Mouse (Mus musculus) urinary bladder, postnatal 4 days (tissue): ENCODE data around the gene Glipr1.
A peak's percentile ranks its signal among the peaks of the same experiment; 100 is the strongest.
"Not testable (repeated sequence)": the region's sequence is repeated elsewhere in the genome, so short reads cannot be mapped to it uniquely, and the experiment has no call there.

ENCODE experiments used
- DNase-seq, 2 experiments: peaks; one replicate each; pipeline ENCODE4 v3.0.0; 2021 to 2022; ENCODE audit warnings: low spot score in 2 of 2

Gene Glipr1

DNA sequence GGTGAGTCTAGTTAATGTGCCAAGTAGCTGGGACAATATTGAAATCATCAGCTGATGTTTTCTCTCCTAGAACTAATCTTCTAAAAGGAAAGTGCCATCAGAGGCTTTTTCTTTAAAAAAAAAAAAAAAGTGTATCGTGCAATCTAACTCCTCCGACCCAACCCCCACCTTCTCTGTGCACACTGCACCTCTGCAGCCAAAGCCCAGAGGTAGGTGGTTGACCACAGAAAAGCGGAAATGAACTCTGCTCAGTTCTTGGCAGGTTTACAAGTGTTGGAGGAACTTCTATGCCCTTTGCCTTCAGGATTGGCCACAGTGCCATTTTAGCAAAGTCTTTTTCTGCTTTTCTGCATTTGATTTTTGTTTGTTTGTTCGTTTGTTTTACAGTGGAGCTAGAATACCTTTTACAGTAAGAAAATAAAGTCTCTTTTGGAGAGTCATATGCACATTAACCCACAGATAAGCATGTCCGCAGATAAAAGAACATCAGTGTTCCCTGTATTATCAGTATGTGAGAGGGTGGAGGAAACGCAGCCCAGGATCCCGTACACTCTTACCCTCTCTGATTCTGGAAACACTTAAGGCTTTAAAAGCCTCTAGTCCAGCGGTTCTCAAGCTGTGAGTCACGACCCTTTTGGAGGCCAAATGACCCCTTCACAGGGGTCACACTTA, at the start of gene Glipr1:
Gene Glipr1, minus strand, starts transcription at position 88 of the 672 bp plus-strand sequence.
- no peak for DNase-seq

DNA sequence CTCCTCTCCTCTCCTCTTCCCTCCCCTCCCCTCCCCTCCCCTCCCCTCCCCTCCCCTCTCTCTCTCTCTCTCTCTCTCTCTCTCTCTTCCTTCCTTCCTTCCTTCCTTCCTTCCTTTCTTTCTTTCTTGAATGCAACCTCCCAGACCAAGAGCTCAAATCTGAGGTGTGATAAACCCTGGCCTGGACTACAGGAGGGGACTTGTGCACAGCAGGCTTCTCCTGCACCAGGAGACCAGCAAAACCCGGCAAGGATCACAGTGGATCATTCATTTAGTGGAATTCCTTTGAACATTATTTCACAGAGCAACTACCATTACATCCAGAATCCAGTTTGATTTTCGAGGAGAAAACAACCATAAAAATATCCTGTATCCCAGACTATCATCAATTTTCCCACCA, 49.5 kb upstream of the Glipr1 start:
- DNase-seq, result not testable (repeated sequence)

GRCm38 (mm10) chr10:112051220-112051619, 48.8 kb upstream of the Glipr1 start:
- no peak for DNase-seq

DNA sequence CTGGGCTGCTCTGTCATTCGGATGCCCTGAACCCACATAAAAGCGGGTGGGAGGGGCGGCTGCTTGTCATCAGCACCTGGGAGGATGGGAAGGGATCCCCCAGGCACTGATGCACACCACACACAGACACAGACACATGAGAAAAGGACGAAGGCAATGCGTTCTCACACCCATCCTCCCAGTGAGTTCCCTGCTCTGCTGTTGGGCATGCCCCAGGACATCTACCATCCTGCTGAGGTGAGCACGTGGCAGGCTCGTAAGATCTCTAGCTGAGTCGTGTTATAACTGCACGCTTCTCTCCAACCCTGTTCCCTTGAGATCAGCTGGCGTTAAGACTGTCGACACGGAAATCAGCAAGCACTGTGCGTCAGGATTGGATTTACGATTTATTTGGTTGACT, 41.9 kb upstream of the Glipr1 start:
- DNase-seq, result not testable (repeated sequence)

- DNase-seq, result not testable (repeated sequence)
Observed at GRCm38 (mm10) chr10:112043523-112043922, 41.1 kb upstream of the Glipr1 start.

DNA sequence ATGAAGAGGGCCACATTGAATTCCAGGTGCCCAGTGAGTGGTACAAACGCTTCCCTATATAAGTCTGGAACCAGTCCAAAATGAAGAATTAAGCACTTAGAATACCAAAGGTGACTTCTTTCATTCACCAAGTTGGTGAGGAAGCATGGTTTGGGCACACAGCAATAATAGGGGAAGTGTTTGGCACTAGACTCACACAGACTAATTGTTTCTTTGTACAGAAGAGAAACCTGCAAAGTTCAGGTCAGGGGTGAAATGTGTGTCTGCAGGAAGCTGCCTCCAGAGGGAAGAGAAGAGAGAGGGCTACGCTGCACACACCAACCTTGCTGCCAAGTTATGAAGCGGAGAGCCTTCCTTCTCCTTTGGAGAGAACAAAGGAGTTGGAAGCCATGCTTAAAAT, 26.3 kb upstream of the Glipr1 start:
- not testable (repeated sequence) for DNase-seq

DNA sequence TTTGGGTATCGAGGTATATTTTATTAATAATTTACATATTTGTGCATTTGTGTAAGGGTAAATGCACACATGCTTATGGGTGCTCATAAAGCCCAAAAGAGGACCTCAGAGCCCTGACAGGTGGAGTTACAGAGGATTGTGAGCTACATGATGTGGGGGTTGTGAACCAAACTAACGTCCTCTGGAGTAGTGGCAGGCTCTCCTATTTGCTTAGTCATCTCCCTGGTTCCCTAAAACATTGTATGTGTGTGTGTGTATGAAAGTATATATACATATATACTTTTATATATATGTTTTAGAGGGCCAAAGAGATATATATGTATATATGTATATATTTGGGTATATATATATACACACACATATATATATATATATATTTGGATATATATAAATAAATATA, 21.2 kb upstream of the Glipr1 start:
- DNase-seq, result no peak

GRCm38 (mm10) chr10:112009511-112009910, 7.1 kb upstream of the Glipr1 start:
- not testable (repeated sequence) for DNase-seq

GRCm38 (mm10) chr10:112001756-112002520, 493 bp downstream of the Glipr1 start:
- no peak for DNase-seq

GRCm38 (mm10) chr10:112001350-112001749, 1.1 kb downstream of the Glipr1 start:
- no peak for DNase-seq

- no peak for DNase-seq
Observed at GRCm38 (mm10) chr10:112000568-112000967, 1.9 kb downstream of the Glipr1 start.

DNA sequence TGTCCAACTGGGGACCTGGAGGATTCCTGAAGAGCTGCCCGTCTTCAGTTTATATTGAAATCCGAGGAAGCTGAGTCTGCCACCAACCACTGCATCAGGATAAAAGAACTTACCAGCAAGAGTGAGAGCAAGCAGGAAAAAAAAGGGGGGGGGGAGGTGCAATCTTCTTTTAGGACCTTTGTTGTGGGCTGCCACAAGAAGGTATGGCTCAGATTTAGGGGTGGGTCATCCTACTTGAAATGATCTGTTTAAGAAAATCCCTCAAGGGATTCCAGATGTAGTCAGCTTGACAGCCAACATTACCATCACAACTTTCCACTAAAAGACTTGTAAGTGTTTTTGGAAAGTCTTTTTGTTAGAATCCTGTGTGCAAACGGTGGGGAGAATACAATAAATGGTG, 2.7 kb downstream of the Glipr1 start:
- no peak for DNase-seq

DNA sequence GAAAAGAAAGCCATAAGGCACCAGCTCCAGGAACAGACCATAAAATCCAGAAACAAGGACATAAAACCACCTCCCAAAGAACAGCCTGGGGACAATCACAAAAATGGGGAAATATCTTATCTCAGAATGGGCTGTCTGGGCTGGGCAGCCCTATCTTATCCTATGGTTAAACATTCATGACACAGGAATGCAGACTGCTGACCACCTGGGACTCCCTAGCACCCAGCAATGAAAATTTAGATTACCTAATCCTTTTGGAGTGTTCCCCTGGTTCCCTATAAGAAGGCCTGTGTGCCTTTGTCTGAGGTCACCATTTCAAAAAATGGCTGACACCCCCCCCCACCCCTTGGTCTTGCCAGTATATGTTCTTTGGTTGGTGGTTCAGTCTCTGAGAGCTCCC, 4.8 kb downstream of the Glipr1 start:
- no peak for DNase-seq

DNA sequence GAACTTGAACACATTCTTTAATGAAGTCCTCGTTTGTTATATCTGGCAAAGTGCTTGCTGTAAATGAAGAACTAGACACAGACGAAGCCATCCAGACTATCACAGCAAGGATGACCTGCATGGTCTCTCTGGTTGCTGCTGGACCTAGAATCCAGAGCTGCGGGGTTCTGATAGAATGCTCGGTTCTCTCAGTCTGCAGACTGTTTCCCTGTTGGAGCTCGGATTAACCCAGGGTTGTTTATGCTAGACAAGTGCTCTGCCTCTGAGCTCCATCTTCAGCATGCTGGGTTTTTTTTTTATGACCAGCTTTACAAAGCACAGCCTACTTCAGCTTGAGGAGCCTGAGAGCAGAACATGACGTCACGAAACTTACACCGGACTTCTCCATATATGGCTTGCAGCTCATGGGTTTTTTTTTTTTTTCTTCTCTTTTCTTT, 5.5 kb downstream of the Glipr1 start:
- DNase-seq, result no peak

GRCm38 (mm10) chr10:111996549-111996904, 5.9 kb downstream of the Glipr1 start:
- DNase-seq, result no peak

DNA sequence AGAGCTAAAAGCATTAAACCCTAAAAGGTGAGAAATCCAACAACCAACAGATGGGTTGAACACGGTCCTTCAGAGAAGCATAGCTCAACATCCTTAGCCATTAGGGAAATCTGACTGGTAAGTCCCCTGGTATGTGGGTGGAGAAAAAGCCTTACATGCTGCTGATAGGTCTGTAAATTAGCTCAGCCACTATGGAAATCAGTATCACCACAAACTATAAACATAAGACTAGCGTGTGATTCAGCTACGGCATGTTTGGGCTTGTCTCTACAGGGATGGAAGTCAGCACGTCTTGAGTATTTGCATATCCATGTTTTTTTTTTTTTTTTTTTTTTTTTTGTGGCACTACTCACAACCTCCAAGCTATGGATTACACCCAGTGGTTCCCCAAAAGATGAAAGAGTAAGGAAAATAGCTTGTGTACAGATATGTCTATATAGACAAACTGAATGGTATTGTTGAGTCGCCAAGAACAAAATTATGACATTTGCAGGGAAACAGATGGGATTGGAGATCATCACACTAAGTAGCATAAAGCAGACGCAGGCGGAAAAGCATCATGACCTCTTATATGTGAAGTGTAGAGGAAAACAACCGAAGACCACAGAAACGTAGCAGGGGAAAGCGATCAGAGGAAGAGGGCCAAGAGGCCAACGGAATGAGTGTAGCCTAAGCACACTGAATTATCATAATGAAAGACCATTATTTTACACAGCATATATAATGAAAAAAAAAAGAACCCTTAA, 6.5 kb downstream of the Glipr1 start:
- no peak for DNase-seq

GRCm38 (mm10) chr10:111986453-111986852, 16.0 kb downstream of the Glipr1 start:
- DNase-seq, result no peak

DNA sequence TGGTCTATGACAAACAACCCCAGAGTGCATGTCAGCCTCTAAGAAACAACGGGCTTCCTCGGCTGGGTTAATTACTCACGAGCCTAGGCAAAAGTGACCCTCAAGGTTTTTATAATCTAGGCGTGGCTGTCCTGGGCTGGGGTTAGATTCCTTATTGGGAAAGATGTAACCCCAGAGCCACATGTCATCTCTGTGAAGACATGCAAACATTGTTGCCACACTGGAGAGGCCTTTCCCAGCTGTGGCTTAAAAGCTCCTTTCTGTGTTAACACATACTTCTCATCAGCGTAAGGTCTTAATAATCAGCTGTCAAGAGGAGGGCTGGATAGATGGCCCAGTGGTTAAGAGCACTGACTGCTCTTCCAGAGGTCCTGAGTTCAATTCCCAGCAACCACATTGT, 19.4 kb downstream of the Glipr1 start:
- DNase-seq, result no peak

DNA sequence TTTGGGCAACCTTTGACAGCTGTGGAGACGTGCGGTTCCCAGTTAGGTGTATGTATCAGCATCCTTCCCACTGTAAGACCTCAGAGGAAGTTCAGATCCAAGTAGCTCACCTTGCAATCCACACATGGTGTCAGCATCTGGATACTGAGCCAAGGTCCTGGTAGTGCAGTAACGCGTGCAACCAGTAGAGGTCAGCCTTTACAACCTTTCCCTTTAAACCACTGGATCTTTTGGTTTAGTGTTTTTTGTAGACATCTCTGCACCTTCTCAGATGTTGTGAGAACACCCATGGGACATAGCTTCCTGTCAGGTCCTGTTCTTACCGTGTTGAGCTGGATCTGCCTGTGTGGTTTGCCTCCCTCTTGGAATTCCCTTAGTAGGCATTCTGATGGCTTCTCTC, 24.8 kb downstream of the Glipr1 start:
- DNase-seq, result peak in 1 of 2 experiments; percentile 26

- peak; percentile 82 to 83 for DNase-seq
Observed at GRCm38 (mm10) chr10:111972542-111973361, 29.7 kb downstream of the Glipr1 start, which contains the start of gene Krr1. Gene Krr1, plus strand, starts transcription at chr10:111972664.

GRCm38 (mm10) chr10:111971929-111972328, 30.5 kb downstream of the Glipr1 start:
- DNase-seq, result no peak

DNA sequence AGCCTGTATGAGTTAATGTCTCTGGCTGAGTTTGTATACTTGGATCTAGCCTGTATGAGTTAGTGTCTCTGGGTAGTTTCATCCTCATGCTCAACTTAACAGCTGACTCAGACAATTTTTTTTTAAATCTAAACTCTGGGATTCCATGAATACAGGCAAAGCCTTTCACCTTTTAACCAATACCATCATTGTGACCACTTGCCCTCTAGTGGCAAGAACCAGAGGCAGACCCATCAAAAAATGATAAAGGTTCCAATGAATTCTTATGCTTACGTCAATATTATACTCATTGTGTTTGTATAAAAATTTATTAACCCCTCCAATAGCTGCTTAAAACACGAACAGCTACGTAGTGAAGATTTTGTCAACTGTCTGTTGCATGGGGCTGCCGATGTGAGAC, 36.0 kb downstream of the Glipr1 start:
- no peak for DNase-seq
